Mouse (Mus musculus): ENCODE data around the gene Arhgap10.

- TF ChIP-seq CTCF (IDR thresholded peaks at IDR 0.05; ENCODE audit: low read depth) (no peak), EP300 (IDR thresholded peaks at IDR 0.05; ENCODE audit: low read depth) (no peak)
These were observed 240.9 kb downstream of the Arhgap10 start for GRCm38 (mm10) chr8:77276827-77277226.

Measured in liver, postnatal 0 days (tissue).